21 mouse cellular contexts compared by ENCODE assay signal in the genomic region with DNA sequence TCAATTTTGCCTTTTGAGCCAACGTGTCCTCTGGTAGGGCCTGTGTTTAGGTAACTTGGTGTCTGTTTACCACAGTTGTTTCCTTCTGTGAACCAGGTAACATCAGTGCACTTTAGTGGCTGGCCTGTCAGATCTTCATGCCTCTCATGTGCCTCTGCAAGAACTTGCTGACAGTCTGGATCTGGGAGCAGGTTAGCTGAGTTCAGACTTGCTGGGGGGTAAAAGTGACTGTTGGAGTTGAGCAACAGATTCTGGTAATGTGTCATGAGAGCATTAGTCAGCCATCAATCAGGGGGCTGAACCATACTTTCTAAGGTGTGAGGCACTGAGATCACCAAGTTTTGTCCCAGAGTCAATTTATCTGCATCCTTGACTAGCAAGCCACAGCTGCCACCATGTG. TPM values are rescaled to one million over a fixed set of nuclear protein-coding genes. Genes with fewer than 3 reads are reported as not detected.
A peak's percentile ranks its signal among the peaks of the same experiment; 100 is the strongest.
DNase-seq lines count a peak whose midpoint lies in the region; ATAC-seq lines count a peak whose summit lies in the region.
"Had no signal": no experiment of that assay in that cellular context is flagged by ENCODE, and none has a peak within 500 bp of the region (broad histone marks: within the 10 kb centered on the region; RNA-seq: fewer than 3 reads in every experiment).

No protein-coding gene starts in this region.

- 68% methylated on average over 1 of the region's 1 CpGs for WGBS in embryonic facial prominence, embryonic 14.5 days
- WGBS in embryonic facial prominence, embryonic 10.5 days = 80% methylated on average over 1 of the region's 1 CpGs
- 72% methylated on average over 1 of the region's 1 CpGs for WGBS in kidney, embryonic 14.5 days

- no peak for ATAC-seq in embryonic facial prominence, embryonic 14.5 days (ENCODE audit: low read depth)
- ATAC-seq in kidney, embryonic 14.5 days (ENCODE audit: low FRiP score, low TSS enrichment) = no peak
- ATAC-seq: activated CD4-positive, CD25-positive, alpha-beta regulatory T cell, adult 4 months; forebrain, embryonic 16.5 days had no signal

- peak; percentile 1 for DNase-seq in embryonic facial prominence, embryonic 14.5 days (ENCODE audit: low spot score)
- DNase-seq in embryonic facial prominence, embryonic 10.5 days (ENCODE audit: low spot score) = no peak
- peak; percentile 69 for DNase-seq in kidney, adult 9 months
- peak; percentile 76 for DNase-seq in NIH3T3 (ENCODE audit: low read depth)
- DNase-seq in right cerebral cortex, adult 2 months (ENCODE audit: low spot score in 2 of 2) = no peak
- DNase-seq in right cerebral cortex, postnatal 25 days = no peak
- DNase-seq: adrenal gland, postnatal 36 days; cerebellum, adult 2 months; cerebellum, postnatal 10 days; gastrocnemius, postnatal 10 days; heart, adult 2 months; heart, postnatal 14 days had no signal

- no peaks in the 10 kb centered on the region for H3K4me1 ChIP-seq in embryonic facial prominence, embryonic 14.5 days (ENCODE audit: control insufficient read depth, insufficient read depth, low read length)
- no peaks in the 10 kb centered on the region for H3K4me1 ChIP-seq in embryonic facial prominence, embryonic 10.5 days
- no peaks in the 10 kb centered on the region for H3K4me1 ChIP-seq in kidney, embryonic 14.5 days (ENCODE audit: control insufficient read depth, insufficient read depth, low read length)
- H3K4me1 ChIP-seq: forebrain, embryonic 12.5 days; heart, embryonic 15.5 days; hindbrain, embryonic 10.5 days had no signal

- H3K9ac ChIP-seq in embryonic facial prominence, embryonic 14.5 days (ENCODE audit: low read depth, low read length) = no peak overlapping the region
- no peak overlapping the region for H3K9ac ChIP-seq in kidney, embryonic 14.5 days (ENCODE audit: low read depth, low read length)
- H3K9ac ChIP-seq: forebrain, embryonic 12.5 days; heart, embryonic 15.5 days; hindbrain, embryonic 14.5 days had no signal

- no peak overlapping the region for H3K27ac ChIP-seq in embryonic facial prominence, embryonic 14.5 days (replicated peaks; ENCODE audit: low read depth, low read length)
- no peak overlapping the region for H3K27ac ChIP-seq in embryonic facial prominence, embryonic 10.5 days (replicated peaks)
- H3K27ac ChIP-seq in kidney, embryonic 14.5 days (ENCODE audit: low read depth, low read length) = no peak overlapping the region
- H3K27ac ChIP-seq: forebrain, embryonic 12.5 days; heart, adult 2 months; heart, embryonic 15.5 days; hindbrain, embryonic 10.5 days; hindbrain, embryonic 14.5 days had no signal

- no peaks in the 10 kb centered on the region for H3K36me3 ChIP-seq in embryonic facial prominence, embryonic 14.5 days (ENCODE audit: control insufficient read depth, insufficient read depth, low read length)
- no peaks in the 10 kb centered on the region for H3K36me3 ChIP-seq in embryonic facial prominence, embryonic 10.5 days (replicated peaks)
- no peaks in the 10 kb centered on the region for H3K36me3 ChIP-seq in kidney, embryonic 14.5 days (ENCODE audit: control insufficient read depth, insufficient read depth, low read length)
- H3K36me3 ChIP-seq: forebrain, embryonic 12.5 days; heart, embryonic 15.5 days; hindbrain, embryonic 10.5 days had no signal

- H3K4me2 ChIP-seq in embryonic facial prominence, embryonic 14.5 days (ENCODE audit: low read depth, low read length) = no peak overlapping the region
- no peak overlapping the region for H3K4me2 ChIP-seq in kidney, embryonic 14.5 days (replicated peaks; ENCODE audit: low read depth, low read length)
- H3K4me2 ChIP-seq: forebrain, embryonic 12.5 days; heart, embryonic 11.5 days; heart, embryonic 15.5 days; hindbrain, embryonic 14.5 days had no signal

- no peak overlapping the region for H3K4me3 ChIP-seq in embryonic facial prominence, embryonic 14.5 days (ENCODE audit: low read depth, low read length)
- no peak overlapping the region for H3K4me3 ChIP-seq in embryonic facial prominence, embryonic 10.5 days
- H3K4me3 ChIP-seq in kidney, embryonic 14.5 days (ENCODE audit: low read length) = no peak overlapping the region
- H3K4me3 ChIP-seq: forebrain, embryonic 12.5 days; heart, adult 2 months; heart, embryonic 15.5 days; hindbrain, embryonic 10.5 days had no signal

- H3K9me3 ChIP-seq in embryonic facial prominence, embryonic 14.5 days (ENCODE audit: control insufficient read depth, low read length) = no peaks in the 10 kb centered on the region
- H3K9me3 ChIP-seq in embryonic facial prominence, embryonic 10.5 days = no peaks in the 10 kb centered on the region
- no peaks in the 10 kb centered on the region for H3K9me3 ChIP-seq in kidney, embryonic 14.5 days (ENCODE audit: control insufficient read depth, low read length)
- H3K9me3 ChIP-seq: forebrain, embryonic 12.5 days; heart, embryonic 15.5 days; hindbrain, embryonic 10.5 days had no signal

- no peaks in the 10 kb centered on the region for H3K27me3 ChIP-seq in embryonic facial prominence, embryonic 14.5 days (replicated peaks; ENCODE audit: control insufficient read depth, insufficient read depth, low read length)
- no peaks in the 10 kb centered on the region for H3K27me3 ChIP-seq in embryonic facial prominence, embryonic 10.5 days (replicated peaks; ENCODE audit: low read depth, poor library complexity, severe bottlenecking)
- H3K27me3 ChIP-seq in kidney, embryonic 14.5 days (ENCODE audit: control insufficient read depth, insufficient read depth, low read length) = no peaks in the 10 kb centered on the region
- H3K27me3 ChIP-seq: forebrain, embryonic 12.5 days; heart, embryonic 15.5 days had no signal

RNA-seq across cellular contexts. Expression of a gene that starts 16.4 kb away (rescaled TPM):
- 0.35 TPM in 1 of 2 replicates, not detected in the other for polyA plus RNA-seq in embryonic facial prominence, embryonic 14.5 days (2014; fragmentation: Nextera tagmentation; extraction: Ambion mirVana)
- polyA plus RNA-seq in embryonic facial prominence, embryonic 10.5 days (2016; fragmentation: Nextera tagmentation; extraction: Ambion mirVana) = not detected in 2 replicates
- 0.53 and 1.3 TPM in 2 replicates for polyA plus RNA-seq in kidney, embryonic 14.5 days (2014; fragmentation: Nextera tagmentation; extraction: Ambion mirVana)
- polyA plus RNA-seq: cerebellum, adult 2 months; embryonic facial prominence, embryonic 11.5 days; forebrain, embryonic 12.5 days; heart, adult 2 months; heart, embryonic 11.5 days had no signal

Comparison
In these comparisons a context has a peak if more than half of its experiments do, and no peak if none do; other contexts are left out.
1. DNase-seq: peak in embryonic facial prominence, embryonic 14.5 days (single experiment), kidney, adult 9 months (single experiment) and NIH3T3 (single experiment); none in embryonic facial prominence, embryonic 10.5 days (single experiment), right cerebral cortex, adult 2 months (0 of 2) and right cerebral cortex, postnatal 25 days (single experiment).